Mouse (Mus musculus) lung, postnatal 36 days (tissue): ENCODE results near the gene Ubl4b.

ENCODE experiments used
- DNase-seq: peaks from one replicate; pipeline ENCODE4 v3.0.0; 2022; ENCODE audit warnings: mixed read lengths

Ubl4b gene

DNA sequence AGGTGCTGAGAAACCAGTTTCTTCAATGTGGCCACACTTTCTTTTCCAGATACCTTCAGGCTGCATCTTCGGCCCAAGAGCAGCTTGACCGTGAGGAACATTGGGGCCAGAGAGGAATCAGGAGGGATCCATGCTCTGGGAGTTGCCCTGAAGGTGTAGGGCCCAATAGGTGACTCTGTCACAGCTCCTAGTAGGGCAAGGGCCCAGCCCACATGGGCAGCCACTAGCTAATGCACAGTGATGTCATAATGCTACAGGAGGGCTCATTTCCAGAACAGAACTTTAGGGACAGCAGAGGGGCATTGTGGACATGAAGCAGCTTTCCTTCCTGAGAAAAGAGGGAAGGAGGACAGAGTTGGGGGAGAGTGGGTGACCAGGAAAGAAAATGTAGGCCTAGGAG, at the start of gene Ubl4b:
Ubl4b (minus strand) TSS at position 232 of the 400 bp plus-strand sequence.
- no peak for DNase-seq

DNA sequence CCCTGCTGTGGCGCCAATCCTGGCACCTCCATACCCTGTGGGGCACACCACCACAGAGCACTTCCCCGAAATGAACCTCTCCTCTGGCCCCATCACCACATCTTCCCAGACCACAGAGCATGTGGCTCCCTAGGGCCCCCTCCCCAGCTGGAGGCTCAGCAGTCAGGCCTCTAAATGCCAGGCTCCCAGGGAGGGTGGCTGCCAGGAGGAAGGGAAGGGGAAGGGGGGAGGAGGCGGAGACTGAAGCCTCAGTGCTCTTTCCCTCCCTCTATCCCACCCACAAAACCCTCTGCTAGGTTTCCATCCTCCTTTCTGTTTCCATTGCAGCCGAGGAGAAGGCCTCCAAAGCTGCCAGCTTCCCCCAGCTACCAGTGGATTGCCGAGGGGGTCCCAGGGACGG, 45.3 kb upstream of the Ubl4b start:
- no peak for DNase-seq

GRCm38 (mm10) chr3:107597586-107598389, 42.9 kb upstream of the Ubl4b start:
- DNase-seq, result no peak

DNA sequence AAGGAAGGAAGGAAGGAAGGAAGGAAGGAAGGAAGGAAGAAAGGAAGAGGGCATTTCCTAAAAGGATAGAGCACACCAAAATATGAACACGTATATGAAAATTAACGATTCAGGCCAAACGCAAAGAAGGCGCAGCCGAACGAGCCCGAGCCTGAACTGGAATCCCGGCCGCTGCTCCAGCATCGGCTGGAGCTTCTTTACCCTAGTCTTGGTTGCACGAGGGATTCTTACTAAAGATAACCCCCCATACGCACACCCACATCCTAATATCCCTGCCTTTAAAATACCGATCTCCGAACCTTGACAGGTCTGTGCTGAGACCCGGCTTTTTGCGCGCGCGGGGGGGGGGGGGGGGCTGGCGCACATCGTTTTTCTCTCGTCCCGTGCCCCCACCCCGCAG, 42.3 kb upstream of the Ubl4b start:
- DNase-seq, result no peak

DNA sequence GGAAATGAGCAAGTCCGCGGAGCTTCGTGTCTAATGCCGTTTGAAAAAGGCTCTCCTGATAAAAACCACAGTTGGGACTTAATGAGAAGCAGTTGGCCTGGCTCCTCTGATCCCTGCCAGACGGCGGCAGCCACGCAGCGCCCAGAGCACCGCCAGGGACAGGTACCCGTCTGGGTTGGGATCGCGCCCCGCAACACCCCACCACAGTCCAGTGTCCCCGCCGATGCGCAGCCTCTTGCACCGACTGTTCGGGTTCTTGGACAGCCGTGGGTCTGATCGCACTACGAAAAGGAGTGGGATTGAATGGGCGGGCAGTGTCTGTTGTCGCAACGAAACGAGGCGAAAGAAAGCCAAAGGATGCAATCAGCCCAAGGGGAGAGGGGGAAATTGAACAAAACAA, 41.7 kb upstream of the Ubl4b start:
- peak; percentile 3 for DNase-seq

DNA sequence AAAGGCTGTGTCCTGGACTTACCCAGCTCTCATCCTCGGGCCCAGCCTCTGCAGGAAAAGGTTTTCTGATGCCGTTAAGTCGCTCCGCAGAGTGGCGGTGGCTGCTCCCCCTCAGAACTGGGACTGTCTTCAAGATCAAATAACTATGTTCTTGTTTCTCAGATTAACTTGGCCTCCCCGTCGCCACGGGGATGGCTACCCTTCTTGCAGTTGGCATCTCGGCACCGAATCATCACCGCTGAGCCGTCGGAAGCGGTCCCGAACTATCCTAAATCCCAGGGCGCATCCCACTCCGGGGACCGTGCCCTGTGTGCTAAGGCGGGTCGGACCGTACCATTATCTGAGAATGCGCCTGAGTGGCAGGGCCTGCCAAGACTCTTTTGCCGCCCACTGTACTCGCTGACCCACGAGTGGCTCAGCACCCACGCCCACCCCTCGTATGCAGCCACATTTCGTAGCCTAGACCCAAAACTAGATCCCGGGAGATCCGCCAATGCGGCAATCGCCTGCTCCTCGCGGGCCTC, 41.1 kb upstream of the Ubl4b start:
- no peak for DNase-seq

- DNase-seq, result no peak
These were observed 40.5 kb upstream of the Ubl4b start for GRCm38 (mm10) chr3:107595264-107595937.

DNA sequence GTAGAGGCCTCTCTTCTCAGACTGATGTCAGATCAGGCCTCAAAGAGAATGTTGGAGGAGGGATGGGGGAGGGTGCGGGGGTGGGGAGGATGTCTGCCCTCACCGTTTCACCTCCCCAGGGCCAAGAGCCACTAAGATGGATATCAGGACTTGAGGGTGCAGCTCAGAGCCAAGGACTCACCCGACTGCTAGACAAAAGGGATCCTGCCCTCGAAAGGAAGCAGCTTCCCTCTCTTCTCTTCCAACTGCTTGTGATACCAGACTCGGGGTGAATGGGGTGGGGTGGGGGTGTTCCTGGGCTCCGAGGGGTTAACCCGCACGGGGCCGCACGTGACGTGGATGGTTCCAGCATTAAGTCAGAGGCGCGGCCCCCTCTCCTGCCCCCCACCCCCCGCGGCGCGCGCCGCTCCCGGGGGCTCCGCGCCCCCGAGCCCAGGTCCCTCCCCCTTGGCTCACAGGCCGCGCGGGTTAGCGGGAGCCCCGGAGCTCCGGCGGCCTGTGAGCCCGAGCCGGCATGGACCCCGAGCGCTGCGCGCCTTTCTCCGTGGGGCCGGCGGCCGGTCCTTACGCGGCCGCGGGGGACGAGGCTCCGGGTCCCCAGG, 39.9 kb upstream of the Ubl4b start, which contains the start of gene Alx3:
Alx3 (plus strand) TSS at position 370 of the 602 bp plus-strand sequence.
- DNase-seq, result no peak

GRCm38 (mm10) chr3:107593632-107594031, 38.8 kb upstream of the Ubl4b start:
- DNase-seq, result no peak

- no peak for DNase-seq
These were observed 36.7 kb upstream of the Ubl4b start for GRCm38 (mm10) chr3:107591612-107592011.

DNA sequence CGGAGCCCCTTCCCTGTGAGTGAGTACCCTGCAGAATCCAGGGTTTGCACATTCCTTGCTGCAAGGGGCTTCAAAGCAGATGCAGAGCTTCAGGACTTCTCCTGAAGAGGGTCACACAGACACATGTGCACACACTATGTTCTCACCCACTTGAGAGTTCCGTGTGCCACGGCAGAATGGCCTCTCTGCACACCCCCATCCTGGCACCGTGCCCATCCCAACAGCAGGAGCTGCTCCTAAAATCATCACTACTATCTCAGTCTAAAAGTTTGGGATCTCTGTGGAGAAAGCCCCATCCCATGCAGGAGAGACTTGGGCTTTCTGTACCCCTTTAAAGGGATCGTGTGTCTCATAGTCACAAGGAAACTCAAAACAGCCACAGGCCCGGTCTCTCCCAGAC, 31.6 kb upstream of the Ubl4b start:
- no peak for DNase-seq

- DNase-seq, result no peak
These were observed 29.0 kb upstream of the Ubl4b start for GRCm38 (mm10) chr3:107583893-107584292.

DNA sequence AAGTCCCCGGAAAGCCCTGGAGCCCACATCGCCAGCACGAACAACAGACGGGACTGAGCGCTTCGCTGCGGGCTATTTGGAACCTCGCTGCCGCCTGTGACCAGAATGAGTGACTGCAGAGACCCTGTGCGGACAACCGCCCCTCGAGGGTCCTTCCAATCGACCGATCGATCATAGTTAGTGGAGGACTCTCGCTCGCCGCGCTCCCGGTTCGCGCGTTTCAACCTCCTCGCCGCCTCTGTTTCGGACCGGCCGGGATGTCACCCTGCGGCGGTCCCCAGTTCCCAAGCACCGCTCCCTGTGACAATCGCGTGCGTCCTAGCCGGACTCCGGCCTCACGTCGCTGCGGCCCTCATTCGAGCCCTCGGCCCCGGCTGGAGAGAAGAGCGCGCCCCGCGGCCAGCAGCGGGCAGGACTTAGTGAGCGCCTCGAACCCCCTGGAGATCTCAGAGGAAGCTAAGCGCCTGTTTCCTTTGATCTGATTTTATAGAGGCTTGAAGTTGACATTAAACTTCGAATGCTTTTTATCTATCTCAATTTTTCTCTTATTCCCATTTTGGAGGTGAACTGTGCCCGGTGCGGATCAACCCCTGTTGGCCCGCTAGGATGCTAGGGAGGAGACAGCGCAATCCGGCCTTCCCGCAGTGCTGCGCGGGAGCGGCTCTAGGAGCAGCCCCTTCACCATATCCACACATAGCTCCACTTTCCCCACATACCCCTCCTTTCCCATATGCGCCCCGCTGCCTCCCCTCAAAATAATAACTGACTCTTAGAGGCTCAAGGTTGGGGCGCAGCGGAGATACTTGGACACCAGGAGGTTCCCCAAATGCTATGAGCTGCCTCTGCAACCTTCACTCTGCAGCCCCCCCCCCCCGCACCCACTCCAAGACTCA, 28.2 kb upstream of the Ubl4b start:
- no peak for DNase-seq

DNA sequence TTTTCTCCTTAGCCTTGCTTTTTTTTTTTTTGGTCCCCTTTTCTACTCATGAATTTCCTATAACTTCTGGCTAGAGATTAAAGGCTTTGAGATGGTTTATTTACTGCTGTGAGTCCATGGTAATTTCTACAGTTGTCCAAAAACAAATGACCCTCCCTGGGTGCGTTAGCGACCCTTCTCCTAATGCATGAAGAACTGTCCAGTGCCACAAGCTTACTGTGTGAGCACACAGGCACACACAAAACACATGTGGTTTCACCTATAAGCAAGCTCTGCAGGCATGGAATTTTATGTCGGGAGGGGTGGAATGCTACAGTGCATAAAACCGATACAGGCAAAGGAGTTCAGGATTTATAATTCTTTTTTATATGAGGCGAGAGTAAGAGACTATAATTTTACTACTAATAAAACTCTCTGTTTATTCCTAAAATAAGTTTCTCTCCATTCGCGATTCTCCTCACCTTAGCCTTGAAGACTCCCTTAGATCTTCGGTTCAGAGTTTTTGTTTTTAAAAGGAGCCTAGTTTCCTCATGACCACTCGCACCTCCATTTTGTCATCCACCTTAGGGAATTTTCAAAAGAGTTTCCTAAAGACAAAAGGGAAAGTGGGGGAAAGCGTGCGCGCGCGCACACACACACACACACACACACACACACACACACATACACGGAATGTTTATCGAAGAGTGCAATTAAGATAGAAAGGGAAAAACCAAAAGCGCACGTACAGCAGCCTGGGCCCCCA, 27.4 kb upstream of the Ubl4b start:
- no peak for DNase-seq

GRCm38 (mm10) chr3:107581103-107582010, 26.5 kb upstream of the Ubl4b start:
- DNase-seq, result no peak

- DNase-seq, result peak; percentile 78
These were observed 24.6 kb upstream of the Ubl4b start for GRCm38 (mm10) chr3:107579466-107579865.

- DNase-seq, result no peak
These were observed 23.0 kb upstream of the Ubl4b start for GRCm38 (mm10) chr3:107577810-107578390.

DNA sequence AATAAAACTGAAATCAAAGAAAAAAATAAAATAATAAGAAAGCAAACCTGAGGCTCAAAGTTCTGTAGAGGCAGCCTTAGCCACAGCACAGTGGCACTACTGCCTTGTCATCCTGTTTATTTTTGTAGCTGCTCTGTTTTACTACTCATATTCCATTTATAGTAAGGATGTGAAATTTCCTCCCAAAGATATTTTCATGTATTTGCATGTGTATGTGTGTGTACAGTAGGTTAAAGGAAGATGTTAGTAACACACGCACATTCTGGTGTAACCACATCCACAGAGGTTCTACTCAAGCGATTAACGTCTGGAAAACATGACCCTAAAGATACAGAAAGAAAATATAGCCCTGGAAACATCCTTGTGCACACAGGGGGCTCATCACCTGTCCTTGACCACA, 21.9 kb upstream of the Ubl4b start:
- DNase-seq, result no peak

- DNase-seq, result peak; percentile 17
These were observed 16.3 kb upstream of the Ubl4b start for GRCm38 (mm10) chr3:107571205-107571604.

GRCm38 (mm10) chr3:107568721-107569120, 13.8 kb upstream of the Ubl4b start:
- DNase-seq, result no peak
